Mouse (Mus musculus) frontal cortex, adult (tissue): ENCODE results near the gene Acot3.

Experiments used
- ATAC-seq: cut with Nextera tagmentation; 2 replicates; pipeline ENCODE4 v1.9.2; 2017; ENCODE audit warnings: mild to moderate bottlenecking, moderate library complexity, mixed read lengths; ENCODE audit not compliant: low TSS enrichment

Acot3 gene

DNA sequence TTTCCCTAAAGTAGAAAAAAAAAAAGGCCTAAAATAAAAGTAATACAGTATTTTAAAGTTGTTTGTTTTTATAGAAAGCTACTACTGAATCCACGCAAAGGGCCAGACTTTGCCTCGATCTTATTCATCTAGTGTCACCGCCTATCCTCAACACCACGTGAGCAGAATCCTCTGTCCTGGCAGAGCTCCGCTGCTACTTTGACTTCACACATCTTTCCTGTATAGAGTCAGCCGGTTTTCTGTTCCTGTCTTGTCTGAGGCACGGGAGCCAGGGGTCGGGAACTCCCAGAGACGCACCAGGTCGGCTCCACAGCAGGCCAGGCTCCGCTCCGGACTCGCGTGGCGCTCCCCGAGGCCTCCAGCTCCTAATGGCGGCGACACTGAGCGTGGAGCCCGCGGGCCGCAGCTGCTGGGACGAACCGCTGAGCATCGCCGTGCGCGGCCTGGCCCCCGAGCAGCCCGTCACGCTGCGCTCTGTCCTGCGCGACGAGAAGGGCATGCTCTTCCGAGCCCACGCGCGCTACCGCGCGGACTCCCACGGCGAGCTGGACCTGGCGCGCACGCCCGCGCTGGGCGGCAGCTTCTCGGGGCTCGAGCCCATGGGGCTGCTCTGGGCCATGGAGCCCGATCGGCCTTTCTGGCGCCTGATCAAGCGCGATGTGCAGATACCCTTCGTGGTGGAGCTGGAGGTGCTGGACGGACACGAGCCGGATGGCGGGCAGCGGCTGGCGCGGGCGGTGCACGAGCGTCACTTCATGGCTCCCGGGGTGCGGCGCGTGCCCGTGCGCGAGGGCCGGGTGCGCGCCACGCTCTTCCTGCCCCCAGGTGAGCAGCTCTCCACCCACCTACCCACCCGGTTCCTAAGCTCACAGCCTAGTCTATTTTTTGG is 48.9 kb downstream of the Acot3 start, which contains the start of gene Acot6:
TSS of gene Acot6 (plus strand) at position 51 of the 889 bp plus-strand sequence.
- ATAC-seq, result peak; percentile 83

DNA sequence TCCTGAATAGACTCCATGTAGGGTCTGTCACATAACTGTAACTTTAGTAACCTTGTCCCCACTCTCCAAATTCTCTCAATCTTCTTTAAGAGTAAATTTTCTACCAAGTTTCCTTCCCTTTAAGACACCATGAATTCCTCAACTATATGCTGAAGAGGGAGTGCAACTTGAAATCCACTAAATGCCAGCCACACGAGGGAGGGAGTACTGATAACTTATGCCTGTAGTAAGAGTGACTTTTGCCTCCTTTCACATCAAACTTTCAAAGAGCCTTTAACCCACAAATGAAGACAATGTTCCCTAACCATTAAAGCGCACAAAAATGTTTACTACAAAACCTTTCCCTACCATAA is 49.5 kb downstream of the Acot3 start:
- peak; percentile 53; the same call in 1 of the 2 replicates for ATAC-seq

DNA sequence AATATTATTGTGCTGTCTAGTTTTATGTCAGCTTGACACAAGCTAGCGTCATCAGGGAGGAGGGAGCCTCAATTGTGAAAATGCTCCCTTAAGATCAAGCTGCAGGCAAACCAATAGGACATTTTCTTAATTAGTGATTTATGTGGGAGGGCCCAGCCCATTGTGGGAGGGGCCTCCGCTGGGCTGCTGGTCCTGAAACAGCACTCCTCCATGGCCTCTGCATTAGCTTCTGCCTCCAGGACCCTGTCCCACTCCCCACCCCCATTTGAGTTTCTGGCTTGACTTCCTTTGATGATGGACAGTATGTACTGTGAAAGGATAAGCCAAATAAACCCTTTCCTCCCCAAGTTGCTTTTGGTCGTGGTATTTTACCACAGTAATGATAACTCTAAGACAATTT is 55.1 kb downstream of the Acot3 start:
- no peak for ATAC-seq

DNA sequence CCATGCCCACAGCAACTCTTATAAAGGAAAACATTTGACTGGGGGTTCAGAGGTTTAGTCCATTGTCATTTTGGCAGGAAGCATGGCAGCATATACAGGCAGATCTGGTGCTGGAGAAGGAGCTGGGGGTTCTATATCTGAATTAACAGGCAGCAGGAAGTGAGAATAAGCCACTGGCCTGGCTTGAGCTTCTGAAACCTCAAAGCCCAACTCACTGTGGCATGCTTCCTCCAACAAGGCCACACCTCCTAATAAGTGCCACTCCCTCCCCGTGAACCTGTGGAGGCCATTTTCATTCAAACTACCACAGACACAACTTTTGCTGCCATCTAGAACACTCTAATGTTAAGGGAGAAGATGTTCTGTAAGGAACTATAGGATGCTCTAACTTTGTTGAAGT is 55.7 kb downstream of the Acot3 start:
- ATAC-seq, result no peak

DNA sequence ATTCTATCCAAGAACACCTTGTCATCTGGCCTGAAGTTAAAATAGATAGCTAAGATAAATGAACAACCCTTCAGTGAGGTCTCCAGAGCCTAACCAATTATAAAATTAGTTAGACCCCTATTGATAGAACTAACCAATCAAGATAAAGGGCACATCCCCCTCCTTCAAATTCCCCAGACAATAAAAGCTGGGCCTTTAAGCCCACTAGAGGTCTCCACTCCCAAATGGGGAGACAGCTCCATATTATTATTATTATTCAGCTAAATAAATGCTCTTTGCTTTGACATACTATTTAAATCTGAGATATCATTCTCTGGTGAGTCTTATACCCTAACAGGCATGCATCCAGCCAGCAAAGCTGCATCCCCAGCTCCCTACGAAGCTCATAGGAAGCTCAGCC is 58.0 kb downstream of the Acot3 start:
- no peak for ATAC-seq
